Mouse (Mus musculus) heart, postnatal 0 days (tissue): ENCODE data around the gene Cmip.

Source experiments
- CTCF ChIP-seq: IDR thresholded peaks from 2 replicates; pipeline ENCODE4 v1.5.1; 2016; ENCODE audit warnings: antibody characterized with exemption, control low read depth, low read depth
- EP300 ChIP-seq: IDR thresholded peaks from 2 replicates; pipeline ENCODE4 v1.6.1; 2016; ENCODE audit warnings: antibody characterized with exemption, low read depth

GRCm38 (mm10) chr8:117403705-117404476 lies 147.0 kb downstream of the Cmip start:
- TF ChIP-seq EP300 (no peak), CTCF (no peak)
